10 mouse cellular contexts compared by ENCODE assay signal in genomic region chr19:10589127-10589857, GRCm38 (mm10). TPM values are rescaled to one million over a fixed set of nuclear protein-coding genes. Genes with fewer than 3 reads are reported as not detected.
DNase-seq lines count a peak whose midpoint lies in the region; ATAC-seq and TF ChIP-seq lines count a peak whose summit lies in the region.
"Had no signal": no experiment of that assay in that cellular context is flagged by ENCODE, and none has a peak within 500 bp of the region (broad histone marks: within the 10 kb centered on the region; RNA-seq: fewer than 3 reads in every experiment).

No protein-coding gene starts in this region.

- 0 out of 2 replicates have a peak overlapping the region, but pooled peaks have one; percentile 13 for H3K9ac ChIP-seq in hindbrain, embryonic 13.5 days
- H3K9ac ChIP-seq in hindbrain, embryonic 11.5 days (ENCODE audit: low read depth, low read length): no peak overlapping the region
- H3K9ac ChIP-seq in limb, embryonic 14.5 days (ENCODE audit: low read depth, low read length, severe bottlenecking): 0 out of 2 replicates have a peak overlapping the region, but pooled peaks have one; percentile 21

- 69% methylated on average over 5 of the region's 5 CpGs for WGBS in hindbrain, embryonic 13.5 days
- WGBS in hindbrain, embryonic 11.5 days: 63% methylated on average over 5 of the region's 5 CpGs
- WGBS in embryonic facial prominence, embryonic 10.5 days: 67% methylated on average over 5 of the region's 5 CpGs
- 65% methylated on average over 5 of the region's 5 CpGs for WGBS in limb, embryonic 14.5 days

- H3K9me3 ChIP-seq in hindbrain, embryonic 13.5 days: no peaks in the 10 kb centered on the region
- H3K9me3 ChIP-seq in hindbrain, embryonic 11.5 days (ENCODE audit: control insufficient read depth, low read length): no peaks in the 10 kb centered on the region
- no peaks in the 10 kb centered on the region for H3K9me3 ChIP-seq in embryonic facial prominence, embryonic 10.5 days
- no peaks in the 10 kb centered on the region for H3K9me3 ChIP-seq in limb, embryonic 14.5 days (ENCODE audit: control insufficient read depth, low read length)
- no peaks in the 10 kb centered on the region for H3K9me3 ChIP-seq in megakaryocyte, embryonic 14.5 days

- ATAC-seq in hindbrain, embryonic 13.5 days (ENCODE audit: low FRiP score): no peak
- no peak for ATAC-seq in hindbrain, embryonic 11.5 days (ENCODE audit: low FRiP score)
- ATAC-seq in limb, embryonic 14.5 days (ENCODE audit: low FRiP score, low read depth): no peak
- ATAC-seq: CD4-positive, CD25-positive, alpha-beta regulatory T cell, adult 4 months had no signal

- H3K36me3 ChIP-seq in hindbrain, embryonic 13.5 days: peaks cover 50% of the 10 kb centered on the region
- no peaks in the 10 kb centered on the region for H3K36me3 ChIP-seq in hindbrain, embryonic 11.5 days (ENCODE audit: control insufficient read depth, insufficient read depth, low read length)
- H3K36me3 ChIP-seq in embryonic facial prominence, embryonic 10.5 days (replicated peaks): peaks cover 38% of the 10 kb centered on the region
- peaks cover 35% of the 10 kb centered on the region for H3K36me3 ChIP-seq in limb, embryonic 14.5 days (ENCODE audit: control insufficient read depth, insufficient read depth, low read length)
- peaks cover 89% of the 10 kb centered on the region for H3K36me3 ChIP-seq in megakaryocyte, embryonic 14.5 days (replicated peaks; ENCODE audit: low read length)

- H3K4me1 ChIP-seq in hindbrain, embryonic 13.5 days (replicated peaks): no peaks in the 10 kb centered on the region
- H3K4me1 ChIP-seq in hindbrain, embryonic 11.5 days (replicated peaks; ENCODE audit: control insufficient read depth, insufficient read depth, low read length): no peaks in the 10 kb centered on the region
- H3K4me1 ChIP-seq in embryonic facial prominence, embryonic 10.5 days: peaks cover 13% of the 10 kb centered on the region
- no peaks in the 10 kb centered on the region for H3K4me1 ChIP-seq in limb, embryonic 14.5 days (ENCODE audit: control insufficient read depth, insufficient read depth, low read length)
- peaks cover 64% of the 10 kb centered on the region for H3K4me1 ChIP-seq in megakaryocyte, embryonic 14.5 days

- H3K27me3 ChIP-seq in hindbrain, embryonic 13.5 days: no peaks in the 10 kb centered on the region
- no peaks in the 10 kb centered on the region for H3K27me3 ChIP-seq in hindbrain, embryonic 11.5 days (ENCODE audit: control insufficient read depth, insufficient read depth, low read length)
- H3K27me3 ChIP-seq in embryonic facial prominence, embryonic 10.5 days (replicated peaks; ENCODE audit: low read depth, poor library complexity, severe bottlenecking): no peaks in the 10 kb centered on the region
- no peaks in the 10 kb centered on the region for H3K27me3 ChIP-seq in limb, embryonic 14.5 days (ENCODE audit: control insufficient read depth, insufficient read depth, low read length)
- H3K27me3 ChIP-seq in megakaryocyte, embryonic 14.5 days (replicated peaks): no peaks in the 10 kb centered on the region

- H3K27ac ChIP-seq in hindbrain, embryonic 13.5 days: no peak overlapping the region
- no peak overlapping the region for H3K27ac ChIP-seq in hindbrain, embryonic 11.5 days (ENCODE audit: low read depth, low read length)
- peak overlapping the region; percentile 75 for H3K27ac ChIP-seq in embryonic facial prominence, embryonic 10.5 days (replicated peaks)
- H3K27ac ChIP-seq in limb, embryonic 14.5 days (replicated peaks; ENCODE audit: low read depth, low read length): 0 out of 2 replicates have a peak overlapping the region, but pooled peaks have one; percentile 19

- no peak overlapping the region for H3K4me2 ChIP-seq in hindbrain, embryonic 13.5 days
- H3K4me2 ChIP-seq in hindbrain, embryonic 11.5 days (replicated peaks; ENCODE audit: low read depth, low read length): no peak overlapping the region
- no peak overlapping the region for H3K4me2 ChIP-seq in limb, embryonic 14.5 days (replicated peaks; ENCODE audit: low read depth, low read length, severe bottlenecking)

- no peak for DNase-seq in hindbrain, embryonic 11.5 days (ENCODE audit: low spot score)
- DNase-seq in embryonic facial prominence, embryonic 10.5 days (ENCODE audit: low spot score): no peak
- DNase-seq in limb, embryonic 14.5 days (ENCODE audit: low spot score): no peak
- no peak for DNase-seq in MN1 (ENCODE audit: low spot score)
- no peak for DNase-seq in left cerebral cortex, adult 18-20 months (ENCODE audit: low spot score in 2 of 2)
- DNase-seq: cerebellum, adult 8-10 months; right cerebral cortex, adult 18-20 months had no signal

- no peak overlapping the region for H3K4me3 ChIP-seq in hindbrain, embryonic 13.5 days
- H3K4me3 ChIP-seq in hindbrain, embryonic 11.5 days (ENCODE audit: low read depth, low read length): no peak overlapping the region
- 0 out of 2 replicates have a peak overlapping the region, but pooled peaks have one; percentile 5 for H3K4me3 ChIP-seq in embryonic facial prominence, embryonic 10.5 days
- H3K4me3 ChIP-seq in limb, embryonic 14.5 days (replicated peaks; ENCODE audit: low read length): no peak overlapping the region
- H3K4me3 ChIP-seq in megakaryocyte, embryonic 14.5 days (replicated peaks): peak overlapping the region; percentile 83

- no peak for TF ChIP-seq POLR2A in limb, embryonic 14.5 days (IDR thresholded peaks at IDR 0.05; ENCODE audit: borderline replicate concordance, extremely low read depth, insufficient read depth, insufficient read length)

RNA-seq across cellular contexts. Expression of gene Tmem138, which starts 12.1 kb away (rescaled TPM):
- 42.3 and 43.2 TPM in 2 replicates for polyA plus RNA-seq in hindbrain, embryonic 13.5 days (2015; fragmentation: Nextera tagmentation; extraction: Ambion mirVana)
- polyA plus RNA-seq in hindbrain, embryonic 11.5 days (2014; fragmentation: Nextera tagmentation; extraction: Ambion mirVana): 58.7 and 62.3 TPM in 2 replicates
- polyA plus RNA-seq in embryonic facial prominence, embryonic 10.5 days (2016; fragmentation: Nextera tagmentation; extraction: Ambion mirVana): 51.1 and 52.6 TPM in 2 replicates
- polyA plus RNA-seq in limb, embryonic 14.5 days (2012; rRNA removed): 29.7 and 34.2 TPM in 2 replicates
- 33.8 and 36.2 TPM in 2 replicates for polyA plus RNA-seq in limb, embryonic 14.5 days (2014; fragmentation: Nextera tagmentation; extraction: Ambion mirVana)
- polyA plus RNA-seq in megakaryocyte, embryonic 14.5 days (2012; ENCODE audit: insufficient read depth, low replicate concordance): 2.5 and 5.2 TPM in 2 replicates
- 10 to 100 TPM; 11.0 to 12.3 TPM for total RNA-seq in left cerebral cortex, adult 18-20 months (2021)

RNA-seq across cellular contexts. Expression of gene Cyb561a3, which starts 12.3 kb away (rescaled TPM):
- 16.2 and 17.2 TPM in 2 replicates for polyA plus RNA-seq in hindbrain, embryonic 13.5 days (2015; fragmentation: Nextera tagmentation; extraction: Ambion mirVana)
- polyA plus RNA-seq in hindbrain, embryonic 11.5 days (2014; fragmentation: Nextera tagmentation; extraction: Ambion mirVana): 12.5 and 17.0 TPM in 2 replicates
- 12.8 and 13.9 TPM in 2 replicates for polyA plus RNA-seq in embryonic facial prominence, embryonic 10.5 days (2016; fragmentation: Nextera tagmentation; extraction: Ambion mirVana)
- 23.1 and 33.0 TPM in 2 replicates for polyA plus RNA-seq in limb, embryonic 14.5 days (2012; rRNA removed)
- 18.9 and 22.3 TPM in 2 replicates for polyA plus RNA-seq in limb, embryonic 14.5 days (2014; fragmentation: Nextera tagmentation; extraction: Ambion mirVana)
- polyA plus RNA-seq in megakaryocyte, embryonic 14.5 days (2012; ENCODE audit: insufficient read depth, low replicate concordance): 19.0 and 19.6 TPM in 2 replicates
- 10 to 100 TPM in 1 of 2 experiments, 1 to 10 TPM in 1; 9.4 to 10.8 TPM for total RNA-seq in left cerebral cortex, adult 18-20 months (2021)

RNA-seq across cellular contexts. Expression of gene Ddb1, which starts 15.8 kb away (rescaled TPM):
- 242 and 263 TPM in 2 replicates for polyA plus RNA-seq in hindbrain, embryonic 13.5 days (2015; fragmentation: Nextera tagmentation; extraction: Ambion mirVana)
- 303 and 389 TPM in 2 replicates for polyA plus RNA-seq in hindbrain, embryonic 11.5 days (2014; fragmentation: Nextera tagmentation; extraction: Ambion mirVana)
- 483 and 491 TPM in 2 replicates for polyA plus RNA-seq in embryonic facial prominence, embryonic 10.5 days (2016; fragmentation: Nextera tagmentation; extraction: Ambion mirVana)
- 346 and 349 TPM in 2 replicates for polyA plus RNA-seq in limb, embryonic 14.5 days (2012; rRNA removed)
- 358 and 386 TPM in 2 replicates for polyA plus RNA-seq in limb, embryonic 14.5 days (2014; fragmentation: Nextera tagmentation; extraction: Ambion mirVana)
- polyA plus RNA-seq in megakaryocyte, embryonic 14.5 days (2012; ENCODE audit: insufficient read depth, low replicate concordance): 9.8 and 16.8 TPM in 2 replicates
- 100 to 1,000 TPM; 193 to 195 TPM for total RNA-seq in left cerebral cortex, adult 18-20 months (2021)

RNA-seq across cellular contexts. Expression of gene Tkfc, which starts 16.2 kb away (rescaled TPM):
- polyA plus RNA-seq in hindbrain, embryonic 13.5 days (2015; fragmentation: Nextera tagmentation; extraction: Ambion mirVana): 24.8 and 25.4 TPM in 2 replicates
- polyA plus RNA-seq in hindbrain, embryonic 11.5 days (2014; fragmentation: Nextera tagmentation; extraction: Ambion mirVana): 20.3 and 23.0 TPM in 2 replicates
- 22.1 and 22.4 TPM in 2 replicates for polyA plus RNA-seq in embryonic facial prominence, embryonic 10.5 days (2016; fragmentation: Nextera tagmentation; extraction: Ambion mirVana)
- polyA plus RNA-seq in limb, embryonic 14.5 days (2012; rRNA removed): 24.1 and 25.5 TPM in 2 replicates
- 14.6 and 15.4 TPM in 2 replicates for polyA plus RNA-seq in limb, embryonic 14.5 days (2014; fragmentation: Nextera tagmentation; extraction: Ambion mirVana)
- 3.5 and 7.3 TPM in 2 replicates for polyA plus RNA-seq in megakaryocyte, embryonic 14.5 days (2012; ENCODE audit: insufficient read depth, low replicate concordance)
- total RNA-seq in left cerebral cortex, adult 18-20 months (2021): 10 to 100 TPM; 15.6 to 17.1 TPM

RNA-seq across cellular contexts. Expression of gene Tmem216, which starts 33.3 kb away (rescaled TPM):
- 50.5 and 55.3 TPM in 2 replicates for polyA plus RNA-seq in hindbrain, embryonic 13.5 days (2015; fragmentation: Nextera tagmentation; extraction: Ambion mirVana)
- polyA plus RNA-seq in hindbrain, embryonic 11.5 days (2014; fragmentation: Nextera tagmentation; extraction: Ambion mirVana): 61.2 and 63.7 TPM in 2 replicates
- 62.2 and 68.6 TPM in 2 replicates for polyA plus RNA-seq in embryonic facial prominence, embryonic 10.5 days (2016; fragmentation: Nextera tagmentation; extraction: Ambion mirVana)
- polyA plus RNA-seq in limb, embryonic 14.5 days (2012; rRNA removed): 51.3 and 61.5 TPM in 2 replicates
- polyA plus RNA-seq in limb, embryonic 14.5 days (2014; fragmentation: Nextera tagmentation; extraction: Ambion mirVana): 55.8 and 58.6 TPM in 2 replicates
- polyA plus RNA-seq in megakaryocyte, embryonic 14.5 days (2012; ENCODE audit: insufficient read depth, low replicate concordance): 0.85 and 2.7 TPM in 2 replicates
- 10 to 100 TPM; 11.3 to 11.6 TPM for total RNA-seq in left cerebral cortex, adult 18-20 months (2021)

Comparison
In these comparisons a context has a peak if more than half of its experiments do, and no peak if none do; other contexts are left out.
1. H3K27ac ChIP-seq: peak in embryonic facial prominence, embryonic 10.5 days (single experiment) and limb, embryonic 14.5 days (single experiment); none in hindbrain, embryonic 13.5 days (single experiment) and hindbrain, embryonic 11.5 days (single experiment).
2. H3K4me3 ChIP-seq: peak in embryonic facial prominence, embryonic 10.5 days (single experiment) and megakaryocyte, embryonic 14.5 days (single experiment); none in hindbrain, embryonic 13.5 days (single experiment), hindbrain, embryonic 11.5 days (single experiment) and limb, embryonic 14.5 days (single experiment).
3. RNA of gene Ddb1, which starts 15.8 kb away (polyA plus RNA-seq): 483 to 491 TPM in embryonic facial prominence, embryonic 10.5 days, 346 to 386 TPM in limb, embryonic 14.5 days, 303 to 389 TPM in hindbrain, embryonic 11.5 days and 242 to 263 TPM in hindbrain, embryonic 13.5 days; 9.8 to 16.8 TPM in megakaryocyte, embryonic 14.5 days; every median in the first group is over 10 times any median in the second.